Mouse (Mus musculus): ENCODE data around the gene Ptpn20. TPM values are rescaled to one million over a fixed set of nuclear protein-coding genes. Genes with fewer than 3 reads are reported as not detected.

Gene Ptpn20
- polyA plus RNA-seq, 1 experiment from 2014 or later, result 0.15 TPM

DNA sequence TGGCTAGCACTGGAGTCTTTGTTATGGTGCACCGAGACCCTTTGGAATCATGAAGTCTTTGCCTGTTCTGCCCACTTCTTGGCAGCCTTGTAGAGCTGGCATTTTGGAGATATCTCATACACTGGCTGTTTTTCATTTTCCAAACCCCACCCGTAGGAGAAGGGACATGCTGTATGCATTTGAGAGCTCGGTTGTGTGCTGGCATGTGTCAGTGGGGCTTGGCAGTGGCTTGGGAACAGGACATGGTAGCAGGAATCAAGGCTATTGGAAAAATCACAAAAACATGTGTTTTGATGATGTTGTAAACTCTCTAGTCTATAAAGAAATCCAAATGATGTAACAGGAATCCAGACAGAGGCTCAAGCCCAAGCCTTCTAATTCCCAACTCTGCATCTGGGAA, 89.7 kb downstream of the Ptpn20 start:
- Histone ChIP-seq H3K9ac (no peak overlapping the region), H3K36me3 (ENCODE audit: poor library complexity, severe bottlenecking) (no peaks in the 10 kb centered on the region), H3K9me3 (replicated peaks) (no peaks in the 10 kb centered on the region), H3K27me3 (0 out of 2 replicates have a peak, but pooled peaks cover 4% of the 10 kb centered on the region), H3K4me1 (peaks cover 11% of the 10 kb centered on the region), H3K4me2 (no peak overlapping the region), H3K27ac (no peak overlapping the region), H3K4me3 (no peak overlapping the region)
- 92% methylated on average over 3 of the region's 3 CpGs for WGBS
- ATAC-seq, result no peak

DNA sequence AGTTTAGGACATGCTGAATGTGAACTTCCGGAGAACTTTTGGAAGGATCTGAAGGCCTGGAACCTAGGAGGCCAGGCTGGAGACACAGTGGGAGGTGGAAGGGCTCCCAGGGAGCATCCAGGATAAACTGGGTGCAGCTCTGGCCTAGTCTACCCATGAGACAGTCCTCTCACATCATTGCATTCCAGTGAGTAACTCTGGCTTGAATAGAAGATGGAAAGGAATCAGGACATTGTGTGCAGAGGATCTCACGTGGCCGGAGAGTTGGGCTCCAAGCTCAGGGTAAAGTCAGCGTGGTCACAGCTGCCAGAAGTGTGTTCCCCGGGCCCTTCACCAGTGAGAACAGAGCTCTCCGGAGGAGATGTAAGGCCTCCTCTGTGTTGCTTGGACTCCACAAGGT, 91.6 kb downstream of the Ptpn20 start:
- Histone ChIP-seq H3K4me1 (peaks cover 15% of the 10 kb centered on the region), H3K9me3 (replicated peaks) (no peaks in the 10 kb centered on the region), H3K27ac (no peak overlapping the region), H3K9ac (no peak overlapping the region), H3K4me3 (no peak overlapping the region), H3K4me2 (no peak overlapping the region), H3K36me3 (ENCODE audit: poor library complexity, severe bottlenecking) (no peaks in the 10 kb centered on the region), H3K27me3 (0 out of 2 replicates have a peak, but pooled peaks cover 4% of the 10 kb centered on the region)
- no peak for ATAC-seq
- 93% methylated on average over 6 of the region's 6 CpGs for WGBS

DNA sequence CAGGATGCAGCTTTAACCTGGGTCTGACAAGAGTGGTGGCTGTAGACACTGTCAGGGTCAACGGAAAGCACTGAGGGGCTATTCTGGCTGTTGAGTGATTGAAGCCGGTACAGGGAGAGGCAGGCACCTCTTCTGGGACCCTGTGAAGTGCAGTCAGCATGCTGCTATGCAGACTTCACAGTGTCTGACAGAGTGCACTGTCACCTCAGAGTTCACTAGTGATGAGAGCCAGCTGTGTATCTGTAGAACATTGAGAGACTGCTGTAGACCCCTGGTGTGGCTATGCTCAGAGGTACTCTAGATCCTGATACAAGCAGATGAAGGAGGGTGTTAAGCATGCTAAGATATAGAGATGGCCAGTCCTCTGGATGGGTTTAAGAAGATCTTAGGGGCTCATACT, 93.8 kb downstream of the Ptpn20 start:
- Histone ChIP-seq H3K4me2 (no peak overlapping the region), H3K27me3 (no peaks in the 10 kb centered on the region), H3K27ac (peak overlapping the region; percentile 51; the same call in 1 of the 2 replicates), H3K9ac (no peak overlapping the region), H3K9me3 (replicated peaks) (no peaks in the 10 kb centered on the region), H3K4me1 (peaks cover 15% of the 10 kb centered on the region), H3K4me3 (no peak overlapping the region), H3K36me3 (ENCODE audit: poor library complexity, severe bottlenecking) (no peaks in the 10 kb centered on the region)
- ATAC-seq, result no peak
- WGBS, result 86% methylated on average over 2 of the region's 2 CpGs

DNA sequence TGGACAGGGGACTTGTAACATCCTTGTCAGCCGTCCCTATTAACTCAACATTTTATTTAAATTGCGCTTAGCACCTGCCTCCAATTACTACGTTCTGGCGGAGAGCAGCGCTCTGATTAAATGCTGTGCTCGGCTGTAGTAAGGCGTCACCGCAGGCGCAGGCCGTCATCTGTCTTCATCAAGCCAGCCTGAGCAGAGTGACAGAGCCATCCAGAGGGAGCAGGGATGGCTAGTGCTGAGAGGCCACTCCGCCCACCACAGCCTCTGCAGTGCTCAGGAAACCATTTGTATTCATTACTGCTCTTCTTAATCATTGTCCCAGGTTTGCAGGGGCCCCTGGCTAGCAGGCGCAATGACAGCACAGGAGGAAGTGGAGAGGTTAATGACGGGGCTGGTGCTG, 94.7 kb downstream of the Ptpn20 start:
- peak overlapping the region; percentile 74 for H3K27ac ChIP-seq
- H3K36me3 ChIP-seq (ENCODE audit: poor library complexity, severe bottlenecking), result no peaks in the 10 kb centered on the region
- no peaks in the 10 kb centered on the region for H3K9me3 ChIP-seq (replicated peaks)
- peaks cover 15% of the 10 kb centered on the region for H3K4me1 ChIP-seq
- no peaks in the 10 kb centered on the region for H3K27me3 ChIP-seq
- WGBS, result 36% methylated on average over 13 of the region's 13 CpGs
- H3K4me3 ChIP-seq, result no peak overlapping the region
- H3K9ac ChIP-seq, result no peak overlapping the region
- H3K4me2 ChIP-seq, result 0 out of 2 replicates have a peak overlapping the region, but pooled peaks have one; percentile 22
- peak; percentile 94 for ATAC-seq

DNA sequence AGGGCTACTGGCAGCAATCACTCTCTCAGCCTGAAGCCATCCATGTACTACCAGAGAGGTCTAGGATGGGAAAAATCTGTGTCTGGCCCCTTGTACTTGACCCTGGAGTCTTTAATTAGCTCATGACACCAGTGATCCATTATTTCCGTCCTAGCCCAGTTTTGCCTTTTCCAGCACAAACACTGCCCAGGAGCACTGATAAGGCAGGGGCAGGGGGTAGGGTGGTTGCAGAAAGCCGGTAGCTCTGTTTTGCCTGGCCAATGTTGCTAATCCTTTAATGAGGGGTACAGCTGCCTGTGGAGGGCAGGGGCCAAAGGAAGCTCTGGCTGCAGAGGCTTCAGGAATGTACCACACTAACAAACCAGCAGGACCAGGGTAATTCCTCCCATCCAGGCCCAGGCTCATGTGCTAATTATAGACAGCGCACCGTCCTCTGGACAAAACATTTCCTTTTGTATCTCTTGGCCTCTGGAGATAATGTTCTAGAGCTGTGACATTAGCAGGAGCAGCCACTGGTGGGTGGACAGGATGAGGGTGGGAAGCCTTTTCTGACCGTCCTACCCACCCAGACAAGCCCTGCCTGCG, 98.5 kb downstream of the Ptpn20 start:
- Histone ChIP-seq H3K4me2 (no peak overlapping the region), H3K9me3 (replicated peaks) (no peaks in the 10 kb centered on the region), H3K27me3 (no peaks in the 10 kb centered on the region), H3K4me3 (no peak overlapping the region), H3K4me1 (peaks cover 18% of the 10 kb centered on the region), H3K9ac (no peak overlapping the region), H3K27ac (no peak overlapping the region), H3K36me3 (ENCODE audit: poor library complexity, severe bottlenecking) (no peaks in the 10 kb centered on the region)
- WGBS, result 50% methylated on average over 6 of the region's 6 CpGs
- ATAC-seq, result no peak

DNA sequence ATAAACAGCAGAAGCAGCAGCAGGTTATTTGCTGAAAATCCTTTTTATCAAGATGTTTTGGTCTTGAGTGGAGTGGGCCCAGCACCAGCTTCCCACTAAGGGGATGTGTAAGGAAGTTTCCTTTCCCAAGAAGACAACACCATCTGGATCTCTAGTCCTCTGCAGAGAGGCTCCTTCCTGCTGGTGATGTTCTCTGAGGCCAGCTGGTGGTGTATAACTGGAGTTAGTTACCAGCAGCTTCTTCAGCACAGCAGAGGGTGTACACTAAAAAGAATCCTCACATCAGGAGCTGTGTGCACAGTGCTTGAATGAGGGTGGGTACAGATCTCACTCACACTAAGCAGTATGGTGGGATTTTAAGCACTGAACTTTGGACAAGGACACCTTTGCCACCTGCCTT, 100.0 kb downstream of the Ptpn20 start:
- H3K4me1 ChIP-seq, result peaks cover 5% of the 10 kb centered on the region
- H3K9ac ChIP-seq, result no peak overlapping the region
- no peaks in the 10 kb centered on the region for H3K36me3 ChIP-seq (ENCODE audit: poor library complexity, severe bottlenecking)
- no peaks in the 10 kb centered on the region for H3K27me3 ChIP-seq
- no peak for ATAC-seq
- H3K9me3 ChIP-seq (replicated peaks), result no peaks in the 10 kb centered on the region
- H3K4me3 ChIP-seq, result no peak overlapping the region
- H3K4me2 ChIP-seq, result no peak overlapping the region
- no peak overlapping the region for H3K27ac ChIP-seq

Other genes starting within 250 kb of the Ptpn20 start
- gene Mapk8, start 142.0 kb upstream of the Ptpn20 start, polyA plus RNA-seq (2015; fragmentation: Nextera tagmentation; extraction: Ambion mirVana), result 35.8 TPM in 2 replicates
- not detected in 2 replicates for gene Frmpd2, start 117.5 kb upstream of the Ptpn20 start, polyA plus RNA-seq (2015; fragmentation: Nextera tagmentation; extraction: Ambion mirVana)